In genomic region chr19:37715980-37716379, GRCm38 (mm10) we compare ENCODE assay signal across 33 mouse cellular contexts. TPM values are rescaled to one million over a fixed set of nuclear protein-coding genes. Genes with fewer than 3 reads are reported as not detected.
"Had no signal": no experiment of that assay in that cellular context is flagged by ENCODE, and none has a peak within 500 bp of the region (broad histone marks: within the 10 kb centered on the region; RNA-seq: fewer than 3 reads in every experiment).

No protein-coding gene starts in this region.

- ATAC-seq: hindbrain, embryonic 16.5 days; inflammation-experienced regulatory T-cells, adult 6 months; intestine, embryonic 15.5 days; liver, embryonic 12.5 days had no signal

- H3K4me3 ChIP-seq: gastrocnemius, adult 2 months; heart, adult 2 months; heart, embryonic 13.5 days; heart, embryonic 15.5 days; hindbrain, embryonic 10.5 days; hindbrain, embryonic 12.5 days; intestine, embryonic 15.5 days; kidney, embryonic 15.5 days; layer of hippocampus, adult 2 months; limb, embryonic 13.5 days; limb, embryonic 15.5 days; liver, embryonic 12.5 days had no signal

- H3K36me3 ChIP-seq: heart, embryonic 13.5 days; heart, embryonic 15.5 days; hindbrain, embryonic 10.5 days; hindbrain, embryonic 12.5 days; intestine, embryonic 15.5 days; kidney, embryonic 15.5 days; limb, embryonic 13.5 days; limb, embryonic 15.5 days; liver, embryonic 12.5 days had no signal

- H3K27me3 ChIP-seq: heart, embryonic 13.5 days; heart, embryonic 15.5 days; hindbrain, embryonic 12.5 days; intestine, embryonic 15.5 days; kidney, embryonic 15.5 days; limb, embryonic 13.5 days; limb, embryonic 15.5 days; liver, embryonic 12.5 days had no signal

- H3K4me1 ChIP-seq: heart, embryonic 13.5 days; heart, embryonic 15.5 days; hindbrain, embryonic 12.5 days; intestine, embryonic 15.5 days; kidney, embryonic 15.5 days; limb, embryonic 13.5 days; liver, embryonic 12.5 days had no signal

- DNase-seq: gastrocnemius, adult 2 months; gastrocnemius, postnatal 10 days; gastrocnemius, postnatal 25 days; heart, adult 2 months; heart, postnatal 14 days; heart, postnatal 4 days; kidney, adult 11 months; kidney, adult 2 months; kidney, adult 9 months; kidney, postnatal 14 days; kidney, postnatal 4 days; layer of hippocampus, postnatal 36 days; left cerebral cortex, postnatal 4 days had no signal

- H3K9me3 ChIP-seq: heart, embryonic 13.5 days; heart, embryonic 15.5 days; hindbrain, embryonic 10.5 days; hindbrain, embryonic 12.5 days; intestine, embryonic 15.5 days; kidney, embryonic 15.5 days; limb, embryonic 13.5 days; limb, embryonic 15.5 days; liver, embryonic 12.5 days had no signal

RNA-seq across cellular contexts. Expression of gene Cyp26a1, which starts 18.4 kb away (rescaled TPM):
- total RNA-seq: granulocyte monocyte progenitor cell, adult 5-6 weeks; left cerebral cortex, adult 18-20 months had no signal
- polyA plus RNA-seq: inflammation-experienced regulatory T-cells, adult 6 months; liver, embryonic 12.5 days; liver, embryonic 16.5 days had no signal

RNA-seq across cellular contexts. Expression of gene Cyp26c1, which starts 30.6 kb away (rescaled TPM):
- total RNA-seq: granulocyte monocyte progenitor cell, adult 5-6 weeks; heart, adult 2 months; heart, postnatal 4 days; left cerebral cortex, adult 18-20 months; left cerebral cortex, adult 8-10 months had no signal
- polyA plus RNA-seq: heart, adult 2 months; heart, embryonic 11.5 days; heart, embryonic 13.5 days; heart, embryonic 15.5 days; heart, postnatal 0 days; hindbrain, embryonic 14.5 days; hindbrain, embryonic 16.5 days; inflammation-experienced regulatory T-cells, adult 6 months; intestine, embryonic 15.5 days; kidney, embryonic 15.5 days; kidney, postnatal 0 days; limb, embryonic 15.5 days; liver, embryonic 12.5 days; liver, embryonic 16.5 days had no signal
